29 mouse cellular contexts compared by ENCODE assay signal in the genomic region with DNA sequence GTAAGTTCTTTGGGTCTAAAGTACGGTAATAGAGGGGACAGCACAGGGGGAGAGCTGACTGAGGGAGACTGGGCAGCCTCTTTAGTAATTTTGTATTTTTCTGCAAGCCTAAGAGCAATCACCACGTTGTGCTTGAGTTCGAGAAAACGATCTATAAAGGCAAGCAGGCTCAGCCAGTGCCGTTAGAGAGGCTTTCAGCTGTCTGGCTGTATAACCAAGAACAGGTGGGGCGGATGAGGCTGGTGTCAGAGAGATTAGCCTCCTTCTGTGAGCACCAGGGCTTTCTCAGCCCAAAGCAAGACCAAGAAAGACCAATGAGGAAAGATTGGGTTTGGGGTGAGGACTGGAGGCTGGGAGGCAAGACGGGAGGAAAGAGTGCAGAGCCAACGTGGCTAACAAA. TPM values are rescaled to one million over a fixed set of nuclear protein-coding genes. Genes with fewer than 3 reads are reported as not detected.
DNase-seq lines count a peak whose midpoint lies in the region; ATAC-seq and TF ChIP-seq lines count a peak whose summit lies in the region.
"Had no signal": no experiment of that assay in that cellular context is flagged by ENCODE, and none has a peak within 500 bp of the region (broad histone marks: within the 10 kb centered on the region; RNA-seq: fewer than 3 reads in every experiment).

No protein-coding gene starts in this region.

- no peak for TF ChIP-seq POLR2A in kidney, adult 2 months (IDR thresholded peaks at IDR 0.05; ENCODE audit: low read depth, low read length)
- no peak for TF ChIP-seq POLR2A in CH12.LX (IDR thresholded peaks at IDR 0.05; ENCODE audit: low read depth, low read length)

- H3K4me3 ChIP-seq in kidney, embryonic 15.5 days (replicated peaks) = no peak overlapping the region
- H3K4me3 ChIP-seq in kidney, adult 2 months (ENCODE audit: insufficient read depth, low read depth, low read length) = no peak overlapping the region
- no peak overlapping the region for H3K4me3 ChIP-seq in CH12.LX (replicated peaks in 1 of 3; ENCODE audit: low read depth in 2 of 3, low read length in 2 of 3, poor library complexity in 1 of 3)
- H3K4me3 ChIP-seq: embryonic facial prominence, embryonic 12.5 days; erythroblast, embryonic 14.5 days; forebrain, embryonic 13.5 days; gastrocnemius, adult 2 months; layer of hippocampus, adult 2 months; midbrain, embryonic 13.5 days; stomach, embryonic 15.5 days had no signal

- 56% methylated on average over 8 of the region's 8 CpGs for WGBS in kidney, embryonic 15.5 days
- 67% methylated on average over 8 of the region's 8 CpGs for WGBS in kidney, adult 2 months

- H3K4me2 ChIP-seq in kidney, embryonic 15.5 days = no peak overlapping the region
- H3K4me2 ChIP-seq in CH12.LX (ENCODE audit: insufficient read depth, low read depth, poor library complexity, severe bottlenecking) = peak overlapping the region; percentile 10; the same call in 1 of the 2 replicates
- H3K4me2 ChIP-seq: embryonic facial prominence, embryonic 12.5 days; forebrain, embryonic 13.5 days; heart, embryonic 11.5 days; midbrain, embryonic 13.5 days; stomach, embryonic 15.5 days had no signal

- H3K79me2 ChIP-seq in CH12.LX (replicated peaks; ENCODE audit: control insufficient read depth, extremely low read depth, insufficient read depth, poor library complexity, severe bottlenecking) = no peaks in the 10 kb centered on the region

- no peaks in the 10 kb centered on the region for H3K36me3 ChIP-seq in kidney, embryonic 15.5 days
- no peaks in the 10 kb centered on the region for H3K36me3 ChIP-seq in kidney, adult 2 months (ENCODE audit: control insufficient read depth, insufficient read depth, low read length)
- no peaks in the 10 kb centered on the region for H3K36me3 ChIP-seq in CH12.LX (replicated peaks in 1 of 2; ENCODE audit: control insufficient read depth in 1 of 2, insufficient read depth in 1 of 2, low read length in 1 of 2)
- H3K36me3 ChIP-seq: embryonic facial prominence, embryonic 12.5 days; midbrain, embryonic 13.5 days; stomach, embryonic 15.5 days had no signal

- TF ChIP-seq EP300 in CH12.LX (IDR thresholded peaks at IDR 0.05; ENCODE audit: low read length) = no peak

- in situ Hi-C loops in CH12.LX (cut with MboI; ENCODE audit: low pct_ligation_motif_present, low pct_unique_long_range_greater_than_20kb, low sequenced_read_pairs) = loop anchor here (10.0 kb wide), 1 partner anchor 124 kb away; no protein-coding TSS in a partner anchor

- no peak for DNase-seq in kidney, adult 2 months
- no peak for DNase-seq in CH12.LX (ENCODE audit: extremely low read depth)
- DNase-seq in forelimb bud, embryonic 11.5 days (ENCODE audit: low read depth, low spot score) = peak; percentile 48
- DNase-seq in right cerebral cortex, adult 18-20 months = no peak
- no peak for DNase-seq in adrenal gland, postnatal 10 days
- DNase-seq: cerebellum, adult 11 months had no signal

- no peak for TF ChIP-seq CTCF in kidney, adult 2 months (conservative IDR thresholded peaks at IDR 0.05; ENCODE audit: insufficient read depth, insufficient read length, low read depth, low read length)
- TF ChIP-seq CTCF in CH12.LX (conservative IDR thresholded peaks at IDR 0.05 in 1 of 2, IDR thresholded peaks at IDR 0.05 in 1 of 2; ENCODE audit: low read depth in 2 of 2, low read length in 2 of 2) = no peak

- H3K4me1 ChIP-seq in kidney, embryonic 15.5 days = peaks cover 18% of the 10 kb centered on the region
- H3K4me1 ChIP-seq in kidney, adult 2 months (ENCODE audit: control insufficient read depth, insufficient read depth, low read length) = no peaks in the 10 kb centered on the region; the same call in 1 of the 2 replicates
- H3K4me1 ChIP-seq in CH12.LX (ENCODE audit: control insufficient read depth in 1 of 2, insufficient read depth in 2 of 2) = peaks cover 5 to 17% of the 10 kb centered on the region in 2 experiments
- H3K4me1 ChIP-seq: forebrain, embryonic 13.5 days; midbrain, embryonic 13.5 days had no signal

- no peaks in the 10 kb centered on the region for H3K27me3 ChIP-seq in kidney, embryonic 15.5 days
- H3K27me3 ChIP-seq in kidney, adult 2 months (replicated peaks; ENCODE audit: control insufficient read depth, insufficient read depth, low read length) = no peaks in the 10 kb centered on the region
- no peaks in the 10 kb centered on the region for H3K27me3 ChIP-seq in CH12.LX (replicated peaks)
- H3K27me3 ChIP-seq: embryonic facial prominence, embryonic 12.5 days; forebrain, embryonic 13.5 days; midbrain, embryonic 13.5 days; stomach, embryonic 15.5 days had no signal

- dilution Hi-C loops in CH12.LX (cut with MboI; ENCODE audit: extremely low pct_ligation_motif_present, extremely low pct_unique_long_range_greater_than_20kb, low sequenced_read_pairs) = no loop called here

- peak overlapping the region; percentile 37; the same call in 1 of the 2 replicates for H3K27ac ChIP-seq in kidney, embryonic 15.5 days
- no peak overlapping the region for H3K27ac ChIP-seq in kidney, adult 2 months (ENCODE audit: insufficient read depth, low read depth, low read length)
- H3K27ac ChIP-seq in CH12.LX (ENCODE audit: insufficient read depth, low read depth) = no peak overlapping the region
- H3K27ac ChIP-seq: embryonic facial prominence, embryonic 12.5 days; forebrain, embryonic 13.5 days; gastrocnemius, adult 2 months; layer of hippocampus, adult 2 months; midbrain, embryonic 13.5 days; stomach, embryonic 15.5 days had no signal

- H3K9ac ChIP-seq in kidney, embryonic 15.5 days = no peak overlapping the region
- no peak overlapping the region for H3K9ac ChIP-seq in CH12.LX (ENCODE audit: insufficient read depth, low read depth)
- H3K9ac ChIP-seq: embryonic facial prominence, embryonic 12.5 days; forebrain, embryonic 13.5 days; midbrain, embryonic 13.5 days; stomach, embryonic 15.5 days had no signal

- TF ChIP-seq RAD21 in CH12.LX (IDR thresholded peaks at IDR 0.05; ENCODE audit: low read depth, low read length) = no peak

- H3K9me3 ChIP-seq in kidney, embryonic 15.5 days (replicated peaks) = no peaks in the 10 kb centered on the region
- H3K9me3 ChIP-seq in CH12.LX (replicated peaks; ENCODE audit: low read length) = no peaks in the 10 kb centered on the region
- H3K9me3 ChIP-seq: embryonic facial prominence, embryonic 12.5 days; forebrain, embryonic 13.5 days; midbrain, embryonic 13.5 days; stomach, embryonic 15.5 days had no signal

- ATAC-seq in kidney, embryonic 15.5 days (replicated peaks; ENCODE audit: low FRiP score) = no peak
- ATAC-seq in megakaryocyte progenitor cell, adult 5-6 weeks (replicated peaks; ENCODE audit: poor library complexity) = peak; percentile 36
- ATAC-seq: forebrain, embryonic 13.5 days; midbrain, embryonic 13.5 days had no signal

TF ChIP-seq in CH12.LX, 34 proteins besides CTCF, POLR2A, EP300 and RAD21:
- no peak for TF ChIP-seq ELF1 (IDR thresholded peaks at IDR 0.05; ENCODE audit: low read depth, low read length)
- no peak for TF ChIP-seq KAT2A (IDR thresholded peaks at IDR 0.05; ENCODE audit: insufficient replicate concordance, low read length)
- no peak for TF ChIP-seq ZKSCAN1 (IDR thresholded peaks at IDR 0.05; ENCODE audit: borderline replicate concordance, low read depth, low read length)
- TF ChIP-seq HCFC1 (IDR thresholded peaks at IDR 0.05; ENCODE audit: low read depth, low read length) = no peak
- no peak for TF ChIP-seq ZNF384 (IDR thresholded peaks at IDR 0.05; ENCODE audit: low read depth, low read length)
- TF ChIP-seq CHD2 (IDR thresholded peaks at IDR 0.05; ENCODE audit: low read length) = no peak
- TF ChIP-seq CHD1 (IDR thresholded peaks at IDR 0.05; ENCODE audit: low read depth, low read length) = no peak

RNA-seq across cellular contexts. Expression of a gene that starts 15.3 kb away (rescaled TPM):
- polyA plus RNA-seq in kidney, embryonic 15.5 days (2015; fragmentation: Nextera tagmentation; extraction: Ambion mirVana) = not detected in 2 replicates
- polyA plus RNA-seq in kidney, adult 2 months (2012; rRNA removed) = not detected in 2 replicates
- not detected in 2 replicates for total RNA-seq in CH12.LX (2012; rRNA removed)
- not detected in 2 replicates for total RNA-seq in CH12.LX (2014; rRNA removed)
- polyA plus RNA-seq in CH12.LX (2012; ENCODE audit: insufficient read length, low read depth) = not detected in 2 replicates
- total RNA-seq in megakaryocyte progenitor cell, adult 5-6 weeks (2015) = not detected in 2 replicates
- total RNA-seq in megakaryocyte progenitor cell, adult 5-6 weeks (2017) = not detected in 2 replicates
- total RNA-seq in adrenal gland, postnatal 10 days (2021) = not detected
- total RNA-seq: adrenal gland, postnatal 36 days; gastrocnemius, adult 2 months; heart, postnatal 10 days; layer of hippocampus, adult 2 months; layer of hippocampus, postnatal 25 days; liver, adult 2 months; monocyte, adult 5-6 weeks had no signal
- polyA plus RNA-seq: CD4-positive, CD25-positive, alpha-beta regulatory T cell, adult 4 months; cortical plate, adult 2 months; embryonic facial prominence, embryonic 12.5 days; erythroblast, embryonic 14.5 days; forebrain, embryonic 13.5 days; frontal cortex, adult 2 months; heart, embryonic 11.5 days; hindbrain, embryonic 11.5 days; intestine, postnatal 0 days; liver, adult 2 months; liver, embryonic 16.5 days; midbrain, embryonic 13.5 days; neural tube, embryonic 11.5 days; stomach, embryonic 15.5 days; thymus, adult 2 months had no signal

RNA-seq across cellular contexts. Expression of a gene that starts 21.2 kb away (rescaled TPM):
- polyA plus RNA-seq in kidney, embryonic 15.5 days (2015; fragmentation: Nextera tagmentation; extraction: Ambion mirVana) = 9.8 and 10.0 TPM in 2 replicates
- polyA plus RNA-seq in kidney, adult 2 months (2012; rRNA removed) = 9.0 and 9.6 TPM in 2 replicates
- total RNA-seq in CH12.LX (2012; rRNA removed) (0.29 and 0.85 TPM in 2 replicates), CH12.LX (2014; rRNA removed) (not detected in 2 replicates)
- polyA plus RNA-seq in CH12.LX (2012; ENCODE audit: insufficient read length, low read depth) = not detected in 2 replicates
- total RNA-seq in megakaryocyte progenitor cell, adult 5-6 weeks (2015) = 0.10 TPM in 1 of 2 replicates, not detected in the other
- total RNA-seq in megakaryocyte progenitor cell, adult 5-6 weeks (2017) = 0.17 and 1.0 TPM in 2 replicates
- 10 to 100 TPM in 1 of 2 experiments, 1 to 10 TPM in 1; 7.3 to 13.7 TPM for total RNA-seq in adrenal gland, postnatal 10 days (2021)

Comparison
In these comparisons a context has a peak if more than half of its experiments do, and no peak if none do; other contexts are left out.
1. RNA of a gene that starts 21.2 kb away (total RNA-seq): 7.3 to 13.7 TPM in adrenal gland, postnatal 10 days; 0.29 to 0.85 TPM in CH12.LX and 0.10 to 1.0 TPM in megakaryocyte progenitor cell, adult 5-6 weeks; every median in the first group is over 4 times any median in the second.